Mouse (Mus musculus) heart, embryonic 14.5 days (tissue): ENCODE measurements at regions not wholly inside any gene's neighbourhood (a gene's known extent, or its start where the extent isn't known, plus 50 kb on each side); places are given as distances from the start of the nearest gene placed in this dataset.
A peak's percentile ranks its signal among the peaks of the same experiment; 100 is the strongest.

Experiments used
- ATAC-seq: fragments of 200-750 bp; cut with Nextera tagmentation; 2 replicates; pipeline ENCODE4 v1.8.0; 2017; ENCODE audit warnings: low read depth, moderate TSS enrichment; ENCODE audit not compliant: insufficient number of reproducible peaks, insufficient read depth, low FRiP score
- H3K27ac ChIP-seq, 2 experiments: fragments of 200-500 bp in 1 of 2; fragments of 300-500 bp in 1 of 2; sonication (generic) in 1 of 2; replicated peaks in 1 of 2; 2 replicates each; pipeline ENCODE4 v1.5.1; 2012 to 2014; ENCODE audit warnings: low read depth in 2 of 2, low read length in 2 of 2, control low read depth in 1 of 2, mild to moderate bottlenecking in 1 of 2, mixed read lengths in 1 of 2; ENCODE audit not compliant: control insufficient read depth in 1 of 2, insufficient read depth in 1 of 2
- H3K27me3 ChIP-seq: fragments of 300-500 bp; sonication (generic); 2 replicates; pipeline ENCODE4 v1.6.1; 2014; ENCODE audit warnings: mild to moderate bottlenecking, low read length, control low read depth; ENCODE audit not compliant: control insufficient read depth, insufficient read depth
- H3K36me3 ChIP-seq: fragments of 300-500 bp; sonication (generic); 2 replicates; pipeline ENCODE4 v1.6.1; 2014; ENCODE audit warnings: mild to moderate bottlenecking, control low read depth, low read length, mixed read lengths; ENCODE audit not compliant: control insufficient read depth, insufficient read depth
- H3K4me1 ChIP-seq, 2 experiments: fragments of 200-500 bp in 1 of 2; fragments of 300-500 bp in 1 of 2; sonication (generic) in 1 of 2; 2 replicates each; pipeline ENCODE4 v1.6.1; 2012 to 2014; ENCODE audit warnings: low read length in 2 of 2, control low read depth in 1 of 2, mixed read lengths in 1 of 2; ENCODE audit not compliant: control insufficient read depth in 2 of 2, insufficient read depth in 2 of 2
- H3K4me2 ChIP-seq: fragments of 300-500 bp; sonication (generic); 2 replicates; pipeline ENCODE4 v1.6.1; 2014; ENCODE audit warnings: mild to moderate bottlenecking, low read length
- H3K4me3 ChIP-seq, 2 experiments: fragments of 200-500 bp in 1 of 2; fragments of 300-500 bp in 1 of 2; sonication (generic) in 1 of 2; 2 replicates each; pipeline ENCODE4 v1.5.1; 2012 to 2014; ENCODE audit warnings: low read length in 2 of 2, mild to moderate bottlenecking in 2 of 2, control low read depth in 1 of 2, low read depth in 1 of 2, moderate library complexity in 1 of 2; ENCODE audit not compliant: control insufficient read depth in 1 of 2, insufficient read depth in 1 of 2
- H3K9ac ChIP-seq: fragments of 300-500 bp; sonication (generic); 2 replicates; pipeline ENCODE4 v1.6.1; 2014; ENCODE audit warnings: mild to moderate bottlenecking, low read length
- H3K9me3 ChIP-seq: fragments of 300-500 bp; sonication (generic); 2 replicates; pipeline ENCODE4 v1.6.1; 2016; ENCODE audit warnings: low read length, control low read depth; ENCODE audit not compliant: control insufficient read depth
- WGBS: fragments of 180-500 bp; shearing (Covaris S2); extraction: QIAGEN DNeasy Blood & Tissue Kit; methylation state at CpG from one replicate; pipeline ENCODE4 v1.1.7; 2014; 5-methylcytosine and 5-hydroxymethylcytosine counted together

DNA sequence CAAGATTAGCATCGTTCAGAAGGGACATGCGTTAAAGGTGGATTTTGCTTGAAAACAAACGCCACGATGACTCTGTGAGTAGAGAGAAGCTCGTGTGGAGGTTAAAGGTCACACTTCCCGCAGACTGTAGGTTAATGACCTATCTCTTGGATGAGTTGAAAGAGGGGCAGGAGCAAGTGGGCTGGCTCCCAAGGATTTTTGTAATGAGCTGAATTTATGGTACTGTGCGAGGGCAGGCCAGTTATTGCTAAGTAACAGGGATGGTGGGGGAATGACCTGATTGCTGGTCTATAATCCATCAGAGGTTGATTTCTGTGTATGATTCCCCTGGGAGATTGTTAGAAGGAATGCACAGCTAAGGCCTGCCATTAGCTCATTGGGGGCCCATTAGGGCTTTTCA, 135.6 kb downstream of the Bach1 start:
- Histone ChIP-seq H3K27ac (no peak overlapping the region), H3K4me3 (no peak overlapping the region), H3K36me3 (no peaks in the 10 kb centered on the region), H3K9ac (no peak overlapping the region), H3K4me2 (no peak overlapping the region), H3K9me3 (no peaks in the 10 kb centered on the region), H3K27me3 (no peaks in the 10 kb centered on the region), H3K4me1 (no peaks in the 10 kb centered on the region)
- no peak for ATAC-seq
- 76% methylated on average over 7 of the region's 7 CpGs for WGBS

DNA sequence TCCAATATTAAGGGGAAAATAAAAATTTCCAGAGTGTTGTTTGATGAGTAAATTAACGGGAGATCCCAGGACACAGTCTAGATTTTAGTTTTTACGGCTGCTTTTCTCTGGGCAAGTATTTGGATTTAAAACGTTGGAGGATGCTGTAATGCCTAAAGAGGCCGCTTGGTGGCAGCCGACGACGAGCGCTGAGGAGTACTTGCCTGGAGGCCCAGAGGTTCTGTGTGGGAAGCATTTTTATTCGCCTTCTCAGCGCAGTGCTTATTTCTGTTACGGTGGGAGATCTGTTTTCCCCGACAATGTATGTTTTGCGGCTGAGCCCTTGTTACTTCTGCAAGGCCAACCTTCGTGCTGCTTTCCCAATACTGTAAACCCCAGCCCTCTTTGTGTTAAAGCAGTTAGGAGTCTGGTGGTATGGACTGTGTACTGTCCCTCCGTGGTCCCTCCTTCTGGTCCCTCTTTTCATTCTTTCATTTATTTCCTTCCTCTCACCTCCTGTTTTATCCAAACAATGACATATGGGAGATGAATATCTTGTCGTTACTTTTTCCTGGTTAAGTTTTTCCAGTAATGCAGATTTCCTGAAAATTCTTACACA, 142.3 kb downstream of the Bach1 start:
- H3K4me2 ChIP-seq, result peak overlapping the region; percentile 35; the same call in 1 of the 2 replicates
- H3K4me1 ChIP-seq, result no peaks in the 10 kb centered on the region
- no peak overlapping the region for H3K27ac ChIP-seq
- no peak for ATAC-seq
- H3K4me3 ChIP-seq, result no peak overlapping the region
- no peaks in the 10 kb centered on the region for H3K27me3 ChIP-seq
- no peaks in the 10 kb centered on the region for H3K36me3 ChIP-seq
- no peaks in the 10 kb centered on the region for H3K9me3 ChIP-seq
- H3K9ac ChIP-seq, result no peak overlapping the region
- 16% methylated on average over 16 of the region's 16 CpGs for WGBS
